Mouse (Mus musculus) stomach, embryonic 15.5 days (tissue): ENCODE measurements around the gene Paqr9. TPM values are rescaled to one million over a fixed set of nuclear protein-coding genes. Genes with fewer than 3 reads are reported as not detected.

Experiments used
- ATAC-seq: fragments of 200-750 bp; cut with Nextera tagmentation; 2 replicates; pipeline ENCODE4 v1.8.0; 2017; ENCODE audit warnings: low read depth, moderate number of reproducible peaks, moderate TSS enrichment; ENCODE audit not compliant: insufficient read depth, low FRiP score
- H3K27ac ChIP-seq: fragments of 300-500 bp; sonication (generic); 2 replicates; pipeline ENCODE4 v1.5.1; 2015; ENCODE audit warnings: mild to moderate bottlenecking, inconsistent platforms
- H3K27me3 ChIP-seq: fragments of 300-500 bp; sonication (generic); replicated peaks from 2 replicates; pipeline ENCODE4 v1.6.1; 2015; ENCODE audit warnings: inconsistent platforms
- H3K36me3 ChIP-seq: fragments of 300-500 bp; sonication (generic); 2 replicates; pipeline ENCODE4 v1.6.1; 2015; ENCODE audit warnings: inconsistent platforms
- H3K4me1 ChIP-seq: fragments of 300-500 bp; sonication (generic); 2 replicates; pipeline ENCODE4 v1.6.1; 2015; ENCODE audit warnings: inconsistent platforms
- H3K4me2 ChIP-seq: fragments of 300-500 bp; sonication (generic); 2 replicates; pipeline ENCODE4 v1.6.1; 2015; ENCODE audit warnings: mild to moderate bottlenecking, inconsistent platforms
- H3K4me3 ChIP-seq: fragments of 300-500 bp; sonication (generic); replicated peaks from 2 replicates; pipeline ENCODE4 v1.5.1; 2015; ENCODE audit warnings: inconsistent platforms
- H3K9ac ChIP-seq: fragments of 300-500 bp; sonication (generic); 2 replicates; pipeline ENCODE4 v1.6.1; 2015; ENCODE audit warnings: inconsistent platforms
- H3K9me3 ChIP-seq: fragments of 300-500 bp; sonication (generic); 2 replicates; pipeline ENCODE4 v1.6.1; 2016; ENCODE audit warnings: inconsistent platforms
- WGBS: fragments of 180-500 bp; shearing (Covaris S2); methylation state at CpG from one replicate; pipeline ENCODE4 v1.1.7; 2015; 5-methylcytosine and 5-hydroxymethylcytosine counted together
- polyA plus RNA-seq: library from polyadenylated mRNA; unstranded; fragments of >200 nt; fragmentation: Nextera tagmentation; extraction: Ambion mirVana; gene quantifications from 2 replicates; pipeline ENCODE4 v1.2.1, GENCODE M21; 2015

Gene Paqr9
- polyA plus RNA-seq, 1 experiment from 2014 or later = 1.3 TPM

DNA sequence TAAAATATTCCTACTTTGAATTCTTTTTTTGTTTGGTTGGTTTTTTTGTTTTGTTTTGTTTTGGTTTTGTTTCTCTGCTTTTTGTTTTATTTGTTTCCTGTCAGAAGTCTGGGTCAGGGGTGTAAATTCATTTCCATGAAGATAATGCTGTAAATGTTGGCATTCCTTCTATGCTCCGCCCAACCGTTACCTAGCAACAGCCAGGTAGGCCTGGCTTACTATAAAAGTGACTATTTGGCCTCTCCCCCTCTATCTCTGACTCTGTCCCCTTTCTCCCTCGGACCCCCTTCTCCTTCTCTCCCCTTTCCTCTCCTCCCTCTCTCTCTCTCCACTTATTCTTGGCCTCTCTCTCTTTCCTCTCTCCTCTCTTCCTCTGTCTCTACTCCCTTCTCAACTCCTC, 56.5 kb downstream of the Paqr9 start:
- Histone ChIP-seq H3K4me2 (no peak overlapping the region), H3K27me3 (no peaks in the 10 kb centered on the region), H3K9ac (no peak overlapping the region), H3K9me3 (no peaks in the 10 kb centered on the region), H3K27ac (no peak overlapping the region), H3K36me3 (no peaks in the 10 kb centered on the region), H3K4me1 (no peaks in the 10 kb centered on the region), H3K4me3 (no peak overlapping the region)
- ATAC-seq = no peak
- 74% methylated on average over 3 of the region's 3 CpGs for WGBS

Other genes starting within 250 kb of the Paqr9 start
- 8.4 and 10.6 TPM in 2 replicates for gene Chst2, start 152.9 kb upstream of the Paqr9 start, polyA plus RNA-seq
- 123 and 140 TPM in 2 replicates for gene U2surp, start 47.7 kb upstream of the Paqr9 start, polyA plus RNA-seq
- 0.36 and 1.3 TPM in 2 replicates for gene Pcolce2, start 77.9 kb downstream of the Paqr9 start, polyA plus RNA-seq
- 2.5 and 2.7 TPM in 2 replicates for gene Trpc1, start 190.7 kb downstream of the Paqr9 start, polyA plus RNA-seq